Mouse (Mus musculus): Measurements from ENCODE around the gene C1d. TPM values are rescaled to one million over a fixed set of nuclear protein-coding genes. Genes with fewer than 3 reads are reported as not detected.

Gene C1d
- 32.2 and 72.5 TPM in 2 replicates for polyA plus RNA-seq (2012; rRNA removed)
- polyA plus RNA-seq (2014; fragmentation: Nextera tagmentation; extraction: Ambion mirVana), result 110 and 114 TPM in 2 replicates

DNA sequence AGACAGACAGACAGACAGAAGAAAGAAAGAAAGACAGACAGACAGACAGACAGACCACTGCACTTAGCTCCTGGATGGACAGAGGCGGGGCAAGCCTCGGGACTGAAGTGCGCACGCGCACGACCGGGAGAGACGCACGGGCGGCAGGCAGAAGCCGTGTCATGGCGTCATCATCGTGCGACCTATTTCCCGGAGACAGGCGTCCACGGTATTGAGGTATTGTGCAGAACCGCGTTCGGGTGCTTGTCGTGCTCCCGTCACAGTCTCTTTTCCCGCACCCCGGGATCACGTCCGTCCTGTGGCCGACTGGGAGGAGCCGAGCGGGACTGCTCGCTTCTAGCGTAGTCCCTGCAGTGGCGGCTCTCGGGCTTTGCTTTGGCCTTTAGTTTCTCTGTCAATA, at the start of gene C1d:
C1d (plus strand) TSS at position 137 of the 400 bp plus-strand sequence.
- Histone ChIP-seq H3K9ac (ENCODE audit: low read depth, low read length, severe bottlenecking) (peak within 1 kb of the TSS; percentile 95), H3K36me3 (ENCODE audit: control insufficient read depth, insufficient read depth, low read length) (no peaks in the 10 kb centered on the region), H3K4me2 (replicated peaks; ENCODE audit: low read depth, low read length, severe bottlenecking) (peak within 1 kb of the TSS; percentile 54), H3K9me3 (ENCODE audit: control insufficient read depth, low read length) (no peaks in the 10 kb centered on the region), H3K4me1 (ENCODE audit: control insufficient read depth, insufficient read depth, low read length) (peaks cover 2% of the 10 kb centered on the region), H3K4me3 (replicated peaks; ENCODE audit: low read length) (peak within 1 kb of the TSS; percentile 91), H3K27ac (replicated peaks; ENCODE audit: low read depth, low read length) (peak within 1 kb of the TSS; percentile 93), H3K27me3 (ENCODE audit: control insufficient read depth, insufficient read depth, low read length) (no peaks in the 10 kb centered on the region)
- DNase-seq (ENCODE audit: low spot score) (peak; percentile 96), ATAC-seq (ENCODE audit: low FRiP score, low read depth) (peak; percentile 89)
- 1% methylated on average over 33 of the region's 33 CpGs for WGBS
- peak; percentile 57; the same call in 1 of the 2 replicates for TF ChIP-seq POLR2A (IDR thresholded peaks at IDR 0.05; ENCODE audit: borderline replicate concordance, extremely low read depth, insufficient read depth, insufficient read length)

DNA sequence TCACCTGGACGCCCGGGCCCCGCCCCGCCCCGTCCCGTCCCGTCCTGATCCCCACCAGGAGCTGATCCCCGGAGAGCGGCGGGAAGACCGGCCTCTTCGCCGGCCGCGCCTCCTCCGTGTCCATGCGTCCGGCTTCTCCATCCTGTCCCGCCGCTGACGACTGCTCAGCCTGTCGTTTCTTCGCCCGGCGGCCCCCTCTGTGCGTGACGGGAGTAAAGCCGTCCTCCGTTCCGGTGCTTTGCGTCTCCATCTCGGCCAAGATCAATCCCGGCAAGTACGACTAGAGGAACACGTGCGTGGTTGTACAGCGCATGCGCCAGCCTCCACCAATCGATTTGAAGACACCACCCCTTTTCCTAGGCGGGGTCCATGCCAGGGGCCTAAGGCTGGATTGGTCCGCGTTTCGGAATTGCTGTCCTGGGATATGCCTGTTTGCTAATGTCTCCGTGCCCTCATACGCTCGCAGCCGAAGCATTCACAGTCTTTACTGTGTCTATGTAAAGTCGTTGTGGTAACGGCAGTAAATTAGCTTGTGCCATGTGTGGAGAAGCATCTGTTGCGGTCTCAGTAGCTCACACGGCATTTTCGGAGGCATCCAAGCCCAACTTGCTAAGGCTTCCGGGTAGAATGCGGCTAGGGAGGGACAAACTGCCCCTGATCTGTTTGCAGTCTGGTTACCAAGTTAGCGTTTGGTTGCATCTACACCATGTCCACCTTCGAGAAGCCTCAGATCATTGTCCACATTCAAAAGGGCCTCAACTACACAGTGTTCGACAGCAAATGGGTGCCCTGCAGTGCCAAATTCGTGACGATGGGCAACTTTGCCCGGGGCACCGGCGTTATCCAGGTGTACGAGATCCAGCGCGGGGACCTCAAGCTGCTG, 45.9 kb upstream of the C1d start, which contains the start of gene Pno1:
Pno1 (minus strand) TSS at position 311 of the 883 bp plus-strand sequence.
- Histone ChIP-seq H3K27ac (replicated peaks; ENCODE audit: low read depth, low read length) (peak within 1 kb of the TSS; percentile 86), H3K9ac (ENCODE audit: low read depth, low read length, severe bottlenecking) (peak within 1 kb of the TSS; percentile 83), H3K4me1 (ENCODE audit: control insufficient read depth, insufficient read depth, low read length) (peaks cover 10% of the 10 kb centered on the region), H3K4me3 (replicated peaks; ENCODE audit: low read length) (peak within 1 kb of the TSS; percentile 83), H3K9me3 (ENCODE audit: control insufficient read depth, low read length) (no peaks in the 10 kb centered on the region), H3K36me3 (ENCODE audit: control insufficient read depth, insufficient read depth, low read length) (peaks cover 17% of the 10 kb centered on the region), H3K4me2 (replicated peaks; ENCODE audit: low read depth, low read length, severe bottlenecking) (peak within 1 kb of the TSS; percentile 59), H3K27me3 (ENCODE audit: control insufficient read depth, insufficient read depth, low read length) (no peaks in the 10 kb centered on the region)
- under 1% methylated on average over 64 of the region's 65 CpGs for WGBS
- ATAC-seq (ENCODE audit: low FRiP score, low read depth) (peak; percentile 98), DNase-seq (ENCODE audit: low spot score) (peak; percentile 99)
- TF ChIP-seq POLR2A (IDR thresholded peaks at IDR 0.05; ENCODE audit: borderline replicate concordance, extremely low read depth, insufficient read depth, insufficient read length), result peak; percentile 60; the same call in 1 of the 2 replicates

DNA sequence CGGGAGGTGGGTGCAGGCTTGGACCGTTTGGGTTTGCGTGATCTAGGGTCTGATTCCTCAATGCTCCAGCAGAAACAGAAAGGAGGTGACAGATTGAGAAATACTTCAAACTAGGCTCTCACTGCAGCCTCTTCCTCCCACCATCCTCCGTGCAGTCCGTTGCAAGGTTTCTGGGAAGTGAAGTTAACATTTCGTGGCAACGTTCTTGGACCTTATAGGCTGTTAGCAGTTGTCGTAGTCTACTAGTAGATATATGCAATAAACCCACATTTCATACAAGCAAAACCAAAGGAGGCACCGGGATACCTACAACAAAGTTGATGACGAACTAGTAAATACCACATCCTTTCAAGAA, 45.3 kb upstream of the C1d start:
- under 1% methylated on average over 10 of the region's 10 CpGs for WGBS
- Histone ChIP-seq H3K27me3 (ENCODE audit: control insufficient read depth, insufficient read depth, low read length) (no peaks in the 10 kb centered on the region), H3K9ac (ENCODE audit: low read depth, low read length, severe bottlenecking) (peak overlapping the region; percentile 83), H3K4me1 (ENCODE audit: control insufficient read depth, insufficient read depth, low read length) (peaks cover 10% of the 10 kb centered on the region), H3K4me3 (replicated peaks; ENCODE audit: low read length) (peak overlapping the region; percentile 83), H3K9me3 (ENCODE audit: control insufficient read depth, low read length) (no peaks in the 10 kb centered on the region), H3K36me3 (ENCODE audit: control insufficient read depth, insufficient read depth, low read length) (peaks cover 12% of the 10 kb centered on the region), H3K27ac (replicated peaks; ENCODE audit: low read depth, low read length) (peak overlapping the region; percentile 86), H3K4me2 (replicated peaks; ENCODE audit: low read depth, low read length, severe bottlenecking) (peak overlapping the region; percentile 59)
- no peak for TF ChIP-seq POLR2A (IDR thresholded peaks at IDR 0.05; ENCODE audit: borderline replicate concordance, extremely low read depth, insufficient read depth, insufficient read length)
- DNase-seq (ENCODE audit: low spot score) (peak; percentile 12), ATAC-seq (ENCODE audit: low FRiP score, low read depth) (no peak)

DNA sequence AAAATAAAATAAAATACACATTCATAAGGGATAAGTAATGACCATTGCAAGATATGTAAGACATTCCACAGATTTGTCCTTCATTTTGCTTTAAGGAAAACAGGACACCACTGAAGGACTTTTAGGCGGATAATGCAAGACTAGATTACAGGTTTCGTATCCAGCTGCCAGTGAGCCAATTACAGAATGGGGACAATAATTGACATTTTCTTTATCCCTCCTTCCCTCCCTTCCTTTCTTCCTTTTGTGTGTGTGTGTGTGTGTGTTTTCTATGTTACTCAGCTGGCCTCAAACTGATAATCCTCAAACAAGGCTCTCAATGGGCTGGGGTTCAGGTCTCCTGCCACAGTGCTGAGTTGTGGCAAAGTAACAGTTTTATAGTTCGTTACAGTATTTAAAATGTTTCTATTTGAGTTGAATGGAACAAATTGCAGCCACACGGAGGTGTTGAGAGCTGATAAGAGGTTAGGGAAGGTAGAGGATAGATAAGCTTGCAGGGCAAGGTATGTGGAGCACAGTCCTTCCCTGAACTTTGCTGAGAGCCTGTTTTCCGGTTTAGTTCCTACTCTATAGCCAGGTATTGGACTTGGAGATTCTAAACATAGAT, 44.4 kb upstream of the C1d start:
- ATAC-seq (ENCODE audit: low FRiP score, low read depth) (no peak), DNase-seq (ENCODE audit: low spot score) (no peak)
- H3K9me3 ChIP-seq (ENCODE audit: control insufficient read depth, low read length), result no peaks in the 10 kb centered on the region
- no peaks in the 10 kb centered on the region for H3K27me3 ChIP-seq (ENCODE audit: control insufficient read depth, insufficient read depth, low read length)
- H3K27ac ChIP-seq (replicated peaks; ENCODE audit: low read depth, low read length), result no peak overlapping the region
- WGBS, result 82% methylated on average over 5 of the region's 5 CpGs
- peak overlapping the region; percentile 59; the same call in 1 of the 2 replicates for H3K4me2 ChIP-seq (replicated peaks; ENCODE audit: low read depth, low read length, severe bottlenecking)
- H3K4me1 ChIP-seq (ENCODE audit: control insufficient read depth, insufficient read depth, low read length), result peaks cover 10% of the 10 kb centered on the region
- H3K36me3 ChIP-seq (ENCODE audit: control insufficient read depth, insufficient read depth, low read length), result peaks cover 10% of the 10 kb centered on the region
- no peak for TF ChIP-seq POLR2A (IDR thresholded peaks at IDR 0.05; ENCODE audit: borderline replicate concordance, extremely low read depth, insufficient read depth, insufficient read length)
- no peak overlapping the region for H3K9ac ChIP-seq (ENCODE audit: low read depth, low read length, severe bottlenecking)
- no peak overlapping the region for H3K4me3 ChIP-seq (replicated peaks; ENCODE audit: low read length)

DNA sequence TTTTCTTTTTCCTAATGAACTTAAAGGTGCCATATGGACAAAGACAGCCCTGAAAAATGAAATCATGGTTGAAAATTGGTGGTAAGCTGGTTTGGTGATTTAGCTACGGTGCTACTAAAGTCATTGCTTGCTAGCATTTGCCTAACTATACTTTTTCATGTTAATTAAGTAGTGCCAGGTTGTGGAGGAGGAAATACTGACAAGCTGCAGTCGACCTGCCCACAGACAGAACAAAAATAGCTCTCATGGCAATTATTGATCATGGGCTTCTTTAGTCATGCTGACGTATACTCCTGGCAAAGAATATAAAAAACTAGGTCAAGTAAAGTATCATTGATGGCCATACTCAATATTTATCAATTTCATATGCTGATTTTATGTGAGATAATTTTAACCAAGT, 41.9 kb upstream of the C1d start:
- Histone ChIP-seq H3K27ac (replicated peaks; ENCODE audit: low read depth, low read length) (no peak overlapping the region), H3K9ac (ENCODE audit: low read depth, low read length, severe bottlenecking) (no peak overlapping the region), H3K4me2 (replicated peaks; ENCODE audit: low read depth, low read length, severe bottlenecking) (no peak overlapping the region), H3K27me3 (ENCODE audit: control insufficient read depth, insufficient read depth, low read length) (no peaks in the 10 kb centered on the region), H3K4me3 (replicated peaks; ENCODE audit: low read length) (no peak overlapping the region), H3K36me3 (ENCODE audit: control insufficient read depth, insufficient read depth, low read length) (no peaks in the 10 kb centered on the region; the same call in 1 of the 2 replicates), H3K4me1 (ENCODE audit: control insufficient read depth, insufficient read depth, low read length) (peaks cover 10% of the 10 kb centered on the region), H3K9me3 (ENCODE audit: control insufficient read depth, low read length) (no peaks in the 10 kb centered on the region)
- ATAC-seq (ENCODE audit: low FRiP score, low read depth) (no peak), DNase-seq (ENCODE audit: low spot score) (no peak)
- TF ChIP-seq POLR2A (IDR thresholded peaks at IDR 0.05; ENCODE audit: borderline replicate concordance, extremely low read depth, insufficient read depth, insufficient read length), result no peak
- WGBS, result 87% methylated on average over 3 of the region's 3 CpGs
